Mouse (Mus musculus) adrenal gland, postnatal 14 days (tissue): ENCODE measurements around the gene Hsd3b6. TPM values are rescaled to one million over a fixed set of nuclear protein-coding genes. Genes with fewer than 3 reads are reported as not detected.
A peak's percentile ranks its signal among the peaks of the same experiment; 100 is the strongest.
"Not testable (repeated sequence)": the region's sequence is repeated elsewhere in the genome, so short reads cannot be mapped to it uniquely, and the experiment has no call there.

Experiments
- DNase-seq: peaks from one replicate; pipeline ENCODE4 v3.0.0; 2021; ENCODE audit warnings: mixed read lengths
- long read RNA-seq, 2 experiments: library from polyadenylated mRNA; stranded (forward); transcript quantifications; one replicate each; pipeline ENCODE4 v2.0.0; 2021
- total RNA-seq: library from RNA; stranded (reverse); gene quantifications from 2 replicates; pipeline ENCODE4 v1.2.3, GENCODE M21; 2021

Gene Hsd3b6
- total RNA-seq, result 47.6 and 62.0 TPM in 2 replicates
- long read RNA-seq, experiment 1, transcript Hsd3b6-201 (4 exons, 1,802 nt), result major isoform, 59 of 69 reads
- long read RNA-seq, experiment 1, partial matches to known transcripts, result 0 of 69 reads
- long read RNA-seq, experiment 1, other reads (novel, unspliced or antisense), result 7 of 69 reads
- long read RNA-seq, experiment 2, transcript Hsd3b6-201 (4 exons, 1,802 nt), result major isoform, 50 of 59 reads
- long read RNA-seq, experiment 2, partial matches to known transcripts, result 0 of 59 reads
- long read RNA-seq, experiment 2, other reads (novel, unspliced or antisense), result 7 of 59 reads

GRCm38 (mm10) chr3:98814101-98814670, at the start of gene Hsd3b6:
Gene Hsd3b6 (minus strand): TSS chr3:98814443.
- peak; percentile 17 for DNase-seq

GRCm38 (mm10) chr3:98862800-98863199, 48.6 kb upstream of the Hsd3b6 start:
- no peak for DNase-seq

DNA sequence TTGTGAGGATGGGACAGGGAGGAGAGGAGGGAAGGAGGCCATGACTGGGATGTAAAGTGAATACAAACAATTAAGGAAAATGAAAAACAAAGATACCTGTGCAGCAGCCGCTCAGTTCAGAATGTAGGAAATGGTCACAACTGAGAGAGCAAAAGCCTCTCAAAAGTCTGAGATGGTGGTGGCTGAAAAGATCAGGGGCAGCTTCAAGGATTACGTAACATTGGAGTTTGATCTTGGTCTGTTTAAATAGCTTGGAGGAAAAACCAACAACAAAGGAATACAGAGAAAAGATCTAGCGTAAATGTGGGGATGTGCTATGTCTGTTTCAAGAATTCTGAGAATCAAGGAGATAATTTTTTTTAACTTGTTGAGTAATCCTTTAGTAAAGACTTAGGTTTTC, 45.3 kb upstream of the Hsd3b6 start, which contains the start of gene Hsd3b1:
Gene Hsd3b1, minus strand, starts transcription at position 219 of the 400 bp plus-strand sequence.
- no peak for DNase-seq

- no peak for DNase-seq
These were observed 43.8 kb upstream of the Hsd3b6 start for GRCm38 (mm10) chr3:98858051-98858450.

- DNase-seq, result no peak
These were observed 42.6 kb upstream of the Hsd3b6 start for GRCm38 (mm10) chr3:98856892-98857291.

GRCm38 (mm10) chr3:98855160-98855559, 40.9 kb upstream of the Hsd3b6 start:
- no peak for DNase-seq

DNA sequence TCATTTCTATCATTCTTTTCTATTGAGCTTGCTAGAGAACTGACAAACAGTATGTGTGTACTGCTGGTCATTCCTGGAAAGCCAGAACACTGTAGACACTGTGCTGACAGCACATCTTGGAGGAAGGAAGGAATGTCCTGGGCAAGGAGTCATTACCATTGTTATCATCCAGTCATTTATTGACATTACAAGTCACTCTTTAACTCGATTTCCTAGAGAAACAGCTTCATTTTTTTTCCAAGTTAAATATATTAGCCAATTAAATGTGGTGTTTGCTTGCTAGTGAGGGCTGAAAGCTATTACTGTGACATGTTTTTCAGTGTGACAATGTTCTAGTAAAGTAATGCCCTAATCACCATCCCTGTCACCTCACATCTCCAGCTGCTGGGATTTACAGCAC, 39.4 kb upstream of the Hsd3b6 start:
- no peak for DNase-seq

- DNase-seq, result no peak
These were observed 38.8 kb upstream of the Hsd3b6 start for GRCm38 (mm10) chr3:98853051-98853450.

DNA sequence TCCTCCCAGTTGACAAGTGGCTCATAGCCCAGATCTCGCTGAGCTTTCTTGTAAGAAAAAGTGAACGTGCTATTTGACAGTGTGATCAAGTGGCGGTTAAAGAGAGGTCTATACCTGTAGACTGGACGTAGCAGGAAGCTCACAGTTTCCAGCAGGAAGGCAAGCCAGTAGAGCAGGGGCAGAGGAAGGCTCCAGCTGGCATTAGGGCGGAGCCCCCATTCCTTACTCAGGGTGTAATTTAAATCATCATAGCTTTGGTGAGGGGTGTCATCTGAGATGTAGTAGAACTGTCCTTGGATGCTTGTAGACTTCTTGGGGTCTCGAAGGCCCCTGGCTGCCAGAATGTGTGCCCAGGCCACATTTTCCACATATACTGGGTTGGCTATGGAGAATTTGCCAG, 38.4 kb upstream of the Hsd3b6 start:
- no peak for DNase-seq

- DNase-seq, result no peak
These were observed 37.6 kb upstream of the Hsd3b6 start for GRCm38 (mm10) chr3:98851853-98852252.

GRCm38 (mm10) chr3:98850262-98850661, 36.0 kb upstream of the Hsd3b6 start:
- no peak for DNase-seq

GRCm38 (mm10) chr3:98848898-98849297, 34.7 kb upstream of the Hsd3b6 start:
- no peak for DNase-seq

- DNase-seq, result not testable (repeated sequence)
These were observed 1.6 kb downstream of the Hsd3b6 start for GRCm38 (mm10) chr3:98812653-98813052.

- not testable (repeated sequence) for DNase-seq
These were observed 9.2 kb downstream of the Hsd3b6 start for GRCm38 (mm10) chr3:98805032-98805431.

DNA sequence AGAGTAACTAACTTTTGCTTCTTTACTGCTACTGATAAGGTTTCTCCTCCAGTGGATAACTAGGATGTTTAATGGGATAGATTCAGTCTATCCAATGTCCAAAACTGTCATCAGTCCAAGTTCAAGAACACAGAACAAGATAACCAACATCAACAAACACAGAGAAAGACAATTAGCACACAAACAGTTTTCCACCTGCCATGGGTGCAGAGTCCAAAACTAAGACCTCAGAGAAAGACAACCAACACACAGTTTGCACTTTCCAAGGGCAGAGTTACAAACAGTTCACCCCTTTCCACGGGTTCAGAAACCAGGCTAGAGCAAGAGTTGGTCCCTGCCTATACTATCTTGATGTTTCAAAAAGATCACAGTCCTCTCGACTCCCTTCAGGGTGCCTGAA, 27.7 kb downstream of the Hsd3b6 start:
- no peak for DNase-seq

- no peak for DNase-seq
These were observed 31.9 kb downstream of the Hsd3b6 start for GRCm38 (mm10) chr3:98782181-98782868.

DNA sequence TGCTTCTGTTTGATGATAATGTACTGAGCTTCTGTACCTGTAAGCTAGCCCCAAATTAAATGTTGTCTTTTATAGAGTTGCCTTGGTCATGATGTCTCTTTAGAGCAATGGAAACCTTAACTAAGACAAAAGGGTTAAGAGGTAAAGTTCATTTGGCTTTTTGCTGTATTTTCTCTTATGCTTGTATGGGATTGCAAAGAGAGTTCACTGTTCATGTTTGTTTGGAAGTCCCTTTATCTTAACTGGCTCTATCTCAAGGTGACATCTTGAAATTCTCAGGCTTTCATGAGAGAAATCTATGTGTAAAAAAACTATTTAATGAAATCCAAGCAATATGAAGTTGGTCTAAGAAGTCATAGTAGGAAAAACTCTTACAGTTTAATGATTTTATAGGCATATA, 33.3 kb downstream of the Hsd3b6 start:
- no peak for DNase-seq

- no peak for DNase-seq
These were observed 50.1 kb downstream of the Hsd3b6 start for GRCm38 (mm10) chr3:98764155-98764554.

DNA sequence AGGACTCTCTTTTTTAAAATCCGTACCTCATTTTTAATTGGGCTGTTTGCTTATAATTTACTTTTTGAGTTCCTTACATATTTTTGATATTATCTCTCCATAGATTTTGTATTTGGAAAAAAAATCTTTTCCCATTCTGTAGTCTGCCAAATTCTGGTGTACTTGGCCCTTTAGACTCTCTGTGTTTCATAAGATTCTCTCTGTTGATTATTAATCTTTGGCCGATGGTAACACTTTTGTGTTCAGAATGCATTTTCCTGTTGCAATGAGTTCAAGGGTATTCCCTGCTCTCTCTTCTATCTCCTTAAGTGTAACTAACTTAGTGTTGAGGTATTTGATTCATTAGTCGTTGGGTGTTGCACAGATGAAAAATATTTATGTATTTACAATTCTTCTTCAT, 57.4 kb downstream of the Hsd3b6 start:
- no peak for DNase-seq
